ENCODE assay signal across 10 mouse cellular contexts in genomic region chr6:101278286-101278932, GRCm38 (mm10).
DNase-seq lines count a peak whose midpoint lies in the region; ATAC-seq and TF ChIP-seq lines count a peak whose summit lies in the region.
"Had no signal": no experiment of that assay in that cellular context is flagged by ENCODE, and none has a peak within 500 bp of the region (broad histone marks: within the 10 kb centered on the region; RNA-seq: fewer than 3 reads in every experiment).

No protein-coding gene starts in this region.

- H3K4me1 ChIP-seq in hindbrain, embryonic 16.5 days (ENCODE audit: control insufficient read depth, insufficient read depth, low read depth, low read length), result peaks cover 9% of the 10 kb centered on the region
- H3K4me1 ChIP-seq in hindbrain, embryonic 13.5 days (replicated peaks), result peaks cover 20% of the 10 kb centered on the region
- peaks cover 69% of the 10 kb centered on the region for H3K4me1 ChIP-seq in heart, embryonic 15.5 days (replicated peaks)
- no peaks in the 10 kb centered on the region for H3K4me1 ChIP-seq in stomach, postnatal 0 days (replicated peaks; ENCODE audit: control insufficient read depth, insufficient read depth)
- peaks cover 10% of the 10 kb centered on the region; the same call in 1 of the 2 replicates for H3K4me1 ChIP-seq in midbrain, embryonic 16.5 days (ENCODE audit: control insufficient read depth, insufficient read depth, low read length)

- 0 out of 2 replicates have a peak, but pooled peaks have one; percentile 15 for ATAC-seq in hindbrain, embryonic 16.5 days
- no peak for ATAC-seq in hindbrain, embryonic 13.5 days (ENCODE audit: low FRiP score)
- ATAC-seq in heart, embryonic 15.5 days (replicated peaks; ENCODE audit: insufficient number of reproducible peaks, insufficient read depth, low FRiP score, low read depth), result no peak; the same call in 1 of the 2 replicates
- 0 out of 2 replicates have a peak, but pooled peaks have one; percentile 8 for ATAC-seq in stomach, postnatal 0 days (ENCODE audit: low FRiP score, low TSS enrichment)
- no peak for ATAC-seq in midbrain, embryonic 16.5 days
- ATAC-seq: liver, postnatal 0 days had no signal

- WGBS in hindbrain, embryonic 16.5 days, result 65% methylated on average over 13 of the region's 13 CpGs
- WGBS in hindbrain, embryonic 13.5 days, result 79% methylated on average over 13 of the region's 13 CpGs
- 53% methylated on average over 13 of the region's 13 CpGs for WGBS in heart, embryonic 15.5 days
- WGBS in stomach, postnatal 0 days, result 40% methylated on average over 13 of the region's 13 CpGs
- 70% methylated on average over 13 of the region's 13 CpGs for WGBS in midbrain, embryonic 16.5 days

- no peak overlapping the region for H3K9ac ChIP-seq in hindbrain, embryonic 16.5 days (ENCODE audit: low read depth, low read length)
- no peak overlapping the region for H3K9ac ChIP-seq in hindbrain, embryonic 13.5 days
- no peak overlapping the region for H3K9ac ChIP-seq in heart, embryonic 15.5 days
- H3K9ac ChIP-seq in stomach, postnatal 0 days (ENCODE audit: low read length), result no peak overlapping the region
- H3K9ac ChIP-seq in midbrain, embryonic 16.5 days (ENCODE audit: low read depth, low read length), result no peak overlapping the region
- H3K9ac ChIP-seq: liver, postnatal 0 days had no signal

- TF ChIP-seq EP300 in stomach, postnatal 0 days (optimal IDR thresholded peaks at IDR 0.05), result no peak

- no peaks in the 10 kb centered on the region for H3K36me3 ChIP-seq in hindbrain, embryonic 16.5 days (ENCODE audit: control insufficient read depth, insufficient read depth, low read length)
- no peaks in the 10 kb centered on the region for H3K36me3 ChIP-seq in hindbrain, embryonic 13.5 days
- peaks cover 3% of the 10 kb centered on the region; the same call in 1 of the 2 replicates for H3K36me3 ChIP-seq in heart, embryonic 15.5 days
- no peaks in the 10 kb centered on the region for H3K36me3 ChIP-seq in stomach, postnatal 0 days (ENCODE audit: control insufficient read depth, insufficient read depth, low read length)
- H3K36me3 ChIP-seq in midbrain, embryonic 16.5 days (ENCODE audit: control insufficient read depth, insufficient read depth, low read length), result no peaks in the 10 kb centered on the region

- H3K27me3 ChIP-seq in hindbrain, embryonic 16.5 days (replicated peaks; ENCODE audit: control insufficient read depth, insufficient read depth, low read length), result no peaks in the 10 kb centered on the region; the same call in 1 of the 2 replicates
- H3K27me3 ChIP-seq in hindbrain, embryonic 13.5 days, result no peaks in the 10 kb centered on the region
- no peaks in the 10 kb centered on the region for H3K27me3 ChIP-seq in heart, embryonic 15.5 days
- no peaks in the 10 kb centered on the region for H3K27me3 ChIP-seq in stomach, postnatal 0 days (ENCODE audit: control insufficient read depth, insufficient read depth, low read length)
- no peaks in the 10 kb centered on the region; the same call in 1 of the 2 replicates for H3K27me3 ChIP-seq in midbrain, embryonic 16.5 days (ENCODE audit: control insufficient read depth, insufficient read depth, low read depth, low read length)

- DNase-seq in ovary, adult 18-20 months (ENCODE audit: low spot score), result peak; percentile 34
- no peak for DNase-seq in ovary, postnatal 36 days (ENCODE audit: low spot score)
- DNase-seq in stomach, postnatal 0 days (ENCODE audit: low spot score), result no peak
- no peak for DNase-seq in c-Kit-positive CD71-positive TER-119-positive erythroid progenitor cells, embryonic 14.5 days (ENCODE audit: low spot score)
- DNase-seq: adrenal gland, adult 8-10 months; liver, postnatal 0 days had no signal

- no peak overlapping the region; the same call in 1 of the 2 replicates for H3K4me2 ChIP-seq in hindbrain, embryonic 16.5 days (ENCODE audit: low read length)
- H3K4me2 ChIP-seq in hindbrain, embryonic 13.5 days, result no peak overlapping the region
- H3K4me2 ChIP-seq in heart, embryonic 15.5 days, result no peak overlapping the region
- no peak overlapping the region for H3K4me2 ChIP-seq in stomach, postnatal 0 days (replicated peaks; ENCODE audit: low read depth)
- H3K4me2 ChIP-seq in midbrain, embryonic 16.5 days (ENCODE audit: low read length), result no peak overlapping the region

- no peak for TF ChIP-seq CTCF in stomach, postnatal 0 days (IDR thresholded peaks at IDR 0.05; ENCODE audit: low read depth)

- H3K4me3 ChIP-seq in hindbrain, embryonic 16.5 days (ENCODE audit: low read length), result no peak overlapping the region
- no peak overlapping the region for H3K4me3 ChIP-seq in hindbrain, embryonic 13.5 days
- H3K4me3 ChIP-seq in heart, embryonic 15.5 days, result no peak overlapping the region
- no peak overlapping the region for H3K4me3 ChIP-seq in stomach, postnatal 0 days (ENCODE audit: low read depth, low read length)
- H3K4me3 ChIP-seq in midbrain, embryonic 16.5 days (ENCODE audit: low read depth, low read length), result no peak overlapping the region

- no peak overlapping the region for H3K27ac ChIP-seq in hindbrain, embryonic 16.5 days (ENCODE audit: low read depth, low read length)
- H3K27ac ChIP-seq in hindbrain, embryonic 13.5 days, result no peak overlapping the region
- peak overlapping the region; percentile 4 for H3K27ac ChIP-seq in heart, embryonic 15.5 days
- H3K27ac ChIP-seq in stomach, postnatal 0 days (replicated peaks), result peak overlapping the region; percentile 75
- H3K27ac ChIP-seq in midbrain, embryonic 16.5 days (ENCODE audit: low read length), result no peak overlapping the region

- no peaks in the 10 kb centered on the region for H3K9me3 ChIP-seq in hindbrain, embryonic 16.5 days (ENCODE audit: control insufficient read depth, low read length)
- no peaks in the 10 kb centered on the region for H3K9me3 ChIP-seq in hindbrain, embryonic 13.5 days
- H3K9me3 ChIP-seq in heart, embryonic 15.5 days (replicated peaks), result no peaks in the 10 kb centered on the region
- no peaks in the 10 kb centered on the region for H3K9me3 ChIP-seq in stomach, postnatal 0 days (ENCODE audit: control insufficient read depth, low read length)
- H3K9me3 ChIP-seq in midbrain, embryonic 16.5 days (replicated peaks; ENCODE audit: control insufficient read depth, low read length, poor library complexity, severe bottlenecking), result no peaks in the 10 kb centered on the region

Comparison
In these comparisons a context has a peak if more than half of its experiments do, and no peak if none do; other contexts are left out.
1. ATAC-seq: peak in hindbrain, embryonic 16.5 days (single experiment) and stomach, postnatal 0 days (single experiment); none in hindbrain, embryonic 13.5 days (single experiment), heart, embryonic 15.5 days (single experiment) and midbrain, embryonic 16.5 days (single experiment).
2. H3K27ac ChIP-seq: peak in heart, embryonic 15.5 days (single experiment) and stomach, postnatal 0 days (single experiment); none in hindbrain, embryonic 16.5 days (single experiment), hindbrain, embryonic 13.5 days (single experiment) and midbrain, embryonic 16.5 days (single experiment).